Mouse (Mus musculus) lung, embryonic 16.5 days (tissue): ENCODE results near the gene Btk. TPM values are rescaled to one million over a fixed set of nuclear protein-coding genes. Genes with fewer than 3 reads are reported as not detected.

Source experiments
- ATAC-seq: fragments of 200-750 bp; cut with Nextera tagmentation; 2 replicates; pipeline ENCODE4 v1.8.0; 2017; ENCODE audit warnings: low read depth, mild to moderate bottlenecking, moderate library complexity
- H3K27ac ChIP-seq: fragments of 300-500 bp; sonication (generic); 2 replicates; pipeline ENCODE4 v1.5.1; 2014; ENCODE audit warnings: mild to moderate bottlenecking, control low read depth, low read length
- H3K27me3 ChIP-seq: fragments of 300-500 bp; sonication (generic); 2 replicates; pipeline ENCODE4 v1.6.1; 2014; ENCODE audit warnings: low read depth, low read length, mixed read lengths; ENCODE audit not compliant: control insufficient read depth, insufficient read depth
- H3K36me3 ChIP-seq: fragments of 300-500 bp; sonication (generic); 2 replicates; pipeline ENCODE4 v1.6.1; 2014; ENCODE audit warnings: low read length; ENCODE audit not compliant: control insufficient read depth, insufficient read depth
- H3K4me1 ChIP-seq: fragments of 300-500 bp; sonication (generic); replicated peaks from 2 replicates; pipeline ENCODE4 v1.6.1; 2014; ENCODE audit warnings: low read length, mixed read lengths; ENCODE audit not compliant: control insufficient read depth, insufficient read depth
- H3K4me2 ChIP-seq: fragments of 300-500 bp; sonication (generic); 2 replicates; pipeline ENCODE4 v1.6.1; 2014; ENCODE audit warnings: low read depth, low read length, control low read depth
- H3K4me3 ChIP-seq: fragments of 300-500 bp; sonication (generic); 2 replicates; pipeline ENCODE4 v1.5.1; 2014; ENCODE audit warnings: mild to moderate bottlenecking, low read length, control low read depth
- H3K9ac ChIP-seq: fragments of 300-500 bp; sonication (generic); 2 replicates; pipeline ENCODE4 v1.6.1; 2014; ENCODE audit warnings: low read length, control low read depth
- H3K9me3 ChIP-seq: fragments of 300-500 bp; sonication (generic); 2 replicates; pipeline ENCODE4 v1.6.1; 2016; ENCODE audit warnings: low read length; ENCODE audit not compliant: control insufficient read depth
- WGBS: fragments of 180-500 bp; shearing (Covaris S2); extraction: QIAGEN DNeasy Blood & Tissue Kit; methylation state at CpG from one replicate; pipeline ENCODE4 v1.1.7; 2014; 5-methylcytosine and 5-hydroxymethylcytosine counted together
- polyA plus RNA-seq: library from polyadenylated mRNA; unstranded; fragments of >200 nt; fragmentation: Nextera tagmentation; extraction: Ambion mirVana; gene quantifications from 2 replicates; pipeline ENCODE4 v1.2.1, GENCODE M21; 2015

Btk gene
- polyA plus RNA-seq, 1 experiment from 2014 or later = 1.9 TPM

DNA sequence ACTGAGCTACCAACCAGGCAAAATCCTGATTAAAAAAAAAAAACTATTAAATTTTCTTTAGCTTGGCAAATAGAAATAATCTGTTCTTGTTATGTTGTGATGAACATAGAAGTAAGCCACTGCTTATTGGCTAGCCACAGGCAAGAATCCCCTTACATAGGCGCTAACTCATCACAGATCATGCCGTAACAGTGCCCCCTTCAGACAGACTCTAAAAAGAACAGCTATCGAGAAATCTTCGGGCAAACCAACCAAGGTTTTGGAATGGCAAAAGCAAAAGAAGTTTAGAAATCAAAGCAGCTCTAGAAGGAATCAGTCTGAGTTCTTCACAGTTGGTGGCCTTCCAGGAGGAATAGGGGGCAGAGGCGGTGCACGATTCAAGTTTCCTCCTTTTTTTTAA lies 75.4 kb downstream of the Btk start:
- H3K36me3 ChIP-seq = no peaks in the 10 kb centered on the region
- no peak for ATAC-seq
- H3K4me1 ChIP-seq = no peaks in the 10 kb centered on the region
- no peak overlapping the region for H3K9ac ChIP-seq
- H3K27ac ChIP-seq = no peak overlapping the region
- no peaks in the 10 kb centered on the region for H3K9me3 ChIP-seq
- H3K27me3 ChIP-seq = no peaks in the 10 kb centered on the region
- H3K4me2 ChIP-seq = no peak overlapping the region
- H3K4me3 ChIP-seq = no peak overlapping the region
- 73% methylated on average over 6 of the region's 6 CpGs for WGBS

DNA sequence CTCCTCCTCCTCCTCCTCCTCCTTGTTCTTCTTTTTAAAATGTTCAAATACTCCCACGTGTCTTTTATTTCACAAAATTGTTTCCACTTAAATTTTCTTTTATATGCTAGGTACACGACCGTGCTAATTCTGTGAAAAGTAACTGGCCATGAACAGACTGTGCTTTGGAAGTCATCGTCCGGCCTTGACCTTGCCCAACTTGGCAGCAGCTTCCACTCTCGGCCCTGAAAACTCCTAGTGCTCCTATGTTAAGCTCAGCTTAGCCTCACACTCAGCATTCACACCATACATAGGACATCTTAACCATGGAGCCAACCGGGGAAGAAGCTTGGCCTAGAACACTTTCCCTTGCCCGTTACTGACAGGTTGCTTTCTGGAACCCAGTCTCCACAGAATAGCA lies 82.7 kb downstream of the Btk start:
- Histone ChIP-seq H3K27ac (no peak overlapping the region), H3K4me1 (no peaks in the 10 kb centered on the region), H3K9me3 (no peaks in the 10 kb centered on the region), H3K4me2 (no peak overlapping the region), H3K27me3 (no peaks in the 10 kb centered on the region), H3K4me3 (no peak overlapping the region), H3K9ac (no peak overlapping the region), H3K36me3 (no peaks in the 10 kb centered on the region)
- 81% methylated on average over 8 of the region's 8 CpGs for WGBS
- ATAC-seq = no peak

Other genes starting within 250 kb of the Btk start
- gene Drp2, start 179.0 kb downstream of the Btk start, polyA plus RNA-seq = 0.40 and 0.41 TPM in 2 replicates
- not detected in 2 replicates for gene Taf7l, start 107.1 kb downstream of the Btk start, polyA plus RNA-seq
- gene Timm8a1, start 41.7 kb downstream of the Btk start, polyA plus RNA-seq = 58.2 and 58.4 TPM in 2 replicates
- 359 and 439 TPM in 2 replicates for gene Rpl36a, start 2.1 kb upstream of the Btk start, polyA plus RNA-seq
- 6.9 TPM in 2 replicates for gene Gla, start 17.6 kb upstream of the Btk start, polyA plus RNA-seq
- gene Hnrnph2, start 17.6 kb upstream of the Btk start, polyA plus RNA-seq = 160 and 172 TPM in 2 replicates
- gene Armcx4, start 102.9 kb upstream of the Btk start, polyA plus RNA-seq = 5.0 and 5.3 TPM in 2 replicates
- 52.7 and 54.0 TPM in 2 replicates for gene Armcx1, start 134.4 kb upstream of the Btk start, polyA plus RNA-seq
- gene Armcx6, start 167.8 kb upstream of the Btk start, polyA plus RNA-seq = 17.0 and 19.6 TPM in 2 replicates
- gene Armcx3, start 173.0 kb upstream of the Btk start, polyA plus RNA-seq = 72.4 and 75.8 TPM in 2 replicates
- gene Armcx2, start 225.7 kb upstream of the Btk start, polyA plus RNA-seq = 64.3 and 70.9 TPM in 2 replicates